Mouse (Mus musculus): ENCODE data around the gene Plxnd1.

DNA sequence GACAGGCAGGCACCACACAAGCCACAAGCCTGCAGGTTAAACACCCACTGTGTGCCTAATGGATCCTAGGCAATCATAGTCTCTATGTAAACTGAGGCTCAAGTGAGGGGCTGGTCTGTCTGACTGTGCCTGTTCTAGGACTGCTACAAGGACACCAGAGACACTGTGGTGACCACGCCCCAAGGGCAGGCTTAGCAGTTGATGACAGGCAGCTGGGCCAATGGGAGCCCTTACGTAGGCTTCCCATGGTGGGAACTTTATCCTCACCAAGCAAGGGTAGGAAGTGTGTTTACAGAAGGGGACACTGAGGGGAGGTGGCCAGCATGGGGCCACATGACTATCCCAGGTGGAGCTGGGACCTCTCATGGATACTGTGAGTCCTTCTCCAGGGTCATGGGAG, 4.4 kb upstream of the Plxnd1 start:
- TF ChIP-seq CTCF (IDR thresholded peaks at IDR 0.05; ENCODE audit: low read depth) (no peak), EP300 (IDR thresholded peaks at IDR 0.05; ENCODE audit: low read depth) (no peak)

Data from heart, postnatal 0 days (tissue).